Mouse (Mus musculus) CD4-positive, CD25-positive, alpha-beta regulatory T cell, adult 9 weeks (primary cell): ENCODE results near the gene Gm21983. TPM values are rescaled to one million over a fixed set of nuclear protein-coding genes. Genes with fewer than 3 reads are reported as not detected.

Source experiments
- polyA plus RNA-seq: library from polyadenylated mRNA; unstranded; fragments of 100-300 nt; shearing (Covaris generic); gene quantifications from one replicate; pipeline ENCODE4 v1.2.1, GENCODE M21; 2017

The Gm21983 gene
- 0.52 TPM for polyA plus RNA-seq

DNA sequence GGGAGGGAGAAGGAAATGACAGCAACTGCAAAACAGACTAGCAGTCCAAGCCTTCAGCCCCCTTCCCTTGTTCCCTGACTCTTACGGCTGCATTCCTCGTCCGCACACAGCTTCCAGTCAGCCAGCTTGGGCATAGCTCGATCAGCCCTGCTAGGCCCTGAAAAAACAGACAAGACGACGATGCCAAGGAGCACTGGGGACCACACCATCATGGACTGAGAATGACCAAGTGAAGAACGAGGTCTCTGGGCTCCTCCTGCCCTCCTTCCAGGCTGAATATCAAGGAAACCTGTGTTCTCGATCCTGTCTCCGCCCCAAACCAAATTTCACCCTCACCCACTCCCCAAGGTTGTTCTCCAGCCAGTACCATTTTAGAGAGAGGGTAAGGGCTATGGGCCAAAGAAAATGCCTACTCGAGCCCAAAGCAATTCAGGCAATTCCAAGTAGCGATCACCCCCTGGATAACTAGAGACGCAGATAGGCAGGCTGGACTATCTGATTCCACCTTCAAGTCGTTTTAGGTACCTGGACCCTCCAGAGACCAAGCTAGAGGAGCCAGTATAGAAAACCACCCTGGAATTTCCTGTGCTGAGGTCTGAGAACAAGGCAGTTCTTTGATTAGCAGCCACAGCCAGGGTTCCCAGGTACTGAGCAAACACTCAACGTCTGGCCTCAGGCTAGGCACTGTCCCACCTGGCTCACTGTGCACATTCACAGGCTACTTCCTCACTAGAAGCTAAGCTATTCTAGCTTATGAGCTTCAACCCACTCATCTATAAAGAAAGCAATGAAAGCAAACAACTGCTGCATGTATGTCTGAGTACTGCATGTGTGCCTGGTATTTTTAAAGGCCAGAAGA is at the start of gene Gm21983, which contains the start of gene Mia:
Gene Gm21983, minus strand, starts transcription at position 250 of the 859 bp plus-strand sequence.
Gene Mia, minus strand, starts transcription at position 321 of the 859 bp plus-strand sequence.

GRCm38 (mm10) chr7:27228281-27228821 is 47.5 kb upstream of the Gm21983 start, which contains the start of gene Itpkc:
Itpkc (minus strand) TSS chr7:27228661.

DNA sequence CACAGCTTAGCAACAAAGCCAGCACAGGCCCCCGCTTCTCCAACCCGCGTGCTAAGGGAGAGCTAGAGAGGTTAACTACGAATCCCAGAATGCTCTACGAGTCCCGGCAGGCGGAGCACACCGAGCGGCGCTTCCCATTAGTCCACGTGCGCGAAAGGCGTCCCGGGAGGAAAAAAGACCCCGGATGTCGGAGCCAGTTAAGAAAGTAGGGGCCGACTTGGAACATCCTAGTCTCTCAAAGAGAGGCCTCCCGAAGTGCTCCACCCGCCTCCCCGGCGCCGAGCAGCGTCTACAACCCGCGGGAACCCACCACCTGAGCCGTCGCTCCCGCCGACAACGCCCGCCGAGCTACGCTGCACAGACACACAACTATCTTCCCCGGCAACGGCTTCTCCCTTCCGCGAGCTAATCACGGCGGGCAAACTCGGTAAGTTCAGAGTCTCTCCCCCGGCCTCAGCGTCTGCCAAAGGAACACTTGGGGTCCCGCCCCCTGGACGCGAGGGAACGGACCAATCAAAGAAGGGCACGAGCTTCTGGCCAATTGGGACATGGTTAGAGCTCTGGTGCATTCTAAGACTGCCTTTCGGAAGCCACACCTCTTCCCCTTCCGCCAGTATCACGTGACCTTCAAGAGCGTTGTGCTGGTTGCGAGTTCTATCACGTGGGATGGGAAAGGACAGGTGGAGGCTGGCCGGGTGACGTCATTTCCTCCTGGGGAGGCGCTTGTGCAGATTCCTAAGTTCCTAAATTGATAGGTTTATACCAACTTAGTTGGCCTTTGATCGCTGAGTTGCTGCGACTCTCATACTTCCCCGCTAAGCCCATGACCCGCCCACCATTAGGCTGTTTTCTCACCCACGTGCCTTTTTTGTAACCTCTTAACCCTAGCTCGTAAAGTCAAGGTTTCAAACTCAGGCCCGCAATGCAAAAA is 15.1 kb upstream of the Gm21983 start, which contains the start of the genes BC024978 and Snrpa:
Gene BC024978, plus strand, starts transcription at position 101 of the 931 bp plus-strand sequence.
Gene Snrpa, minus strand, starts transcription at position 591 of the 931 bp plus-strand sequence.

DNA sequence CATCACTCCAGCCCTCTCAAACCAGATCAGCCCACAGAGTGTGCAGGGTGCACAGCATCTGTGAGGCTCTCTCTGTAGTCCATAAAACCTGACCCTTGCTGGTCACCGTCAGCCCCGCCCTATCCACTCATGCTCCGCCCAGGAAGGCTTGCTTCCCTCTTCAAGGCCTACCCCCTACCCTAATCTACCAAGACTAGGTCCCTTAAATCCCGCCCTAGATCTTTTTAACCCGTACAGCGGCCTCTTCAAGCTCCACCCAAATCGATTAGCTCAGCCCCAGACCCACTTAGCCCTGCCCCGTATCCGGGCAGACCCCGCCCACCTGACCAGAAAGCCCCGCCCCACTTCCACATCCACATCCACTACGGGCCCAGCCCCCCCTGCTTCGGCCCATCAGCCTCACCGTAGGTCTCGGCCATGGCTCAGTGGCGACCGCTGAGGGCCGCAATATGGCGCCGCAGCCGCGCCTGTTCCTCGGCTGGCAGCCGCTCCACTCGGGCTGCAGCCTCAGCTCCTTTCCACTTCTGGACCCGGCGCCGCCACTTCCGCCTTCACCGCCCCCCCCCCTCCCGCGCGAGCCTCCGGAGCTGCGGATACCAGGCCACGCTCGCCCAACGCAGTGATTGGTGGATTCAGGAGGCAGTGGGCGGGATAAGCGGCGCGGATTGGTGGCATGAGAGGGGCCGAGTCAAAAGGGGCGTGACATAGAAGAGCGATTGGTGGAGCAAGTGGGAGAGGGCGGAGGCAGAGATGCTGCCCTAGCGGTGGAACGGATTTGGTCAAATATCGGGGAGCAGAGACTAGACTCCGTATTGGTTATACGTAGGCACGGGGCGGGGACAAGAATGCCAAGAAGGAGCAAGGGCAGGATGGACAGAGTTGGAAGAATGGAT is 2.3 kb downstream of the Gm21983 start, which contains the start of gene Rab4b:
Gene Rab4b, minus strand, starts transcription at position 573 of the 893 bp plus-strand sequence.

GRCm38 (mm10) chr7:27166614-27167474 is 14.0 kb downstream of the Gm21983 start, which contains the start of gene Egln2:
Egln2 (minus strand) TSS chr7:27166802.

DNA sequence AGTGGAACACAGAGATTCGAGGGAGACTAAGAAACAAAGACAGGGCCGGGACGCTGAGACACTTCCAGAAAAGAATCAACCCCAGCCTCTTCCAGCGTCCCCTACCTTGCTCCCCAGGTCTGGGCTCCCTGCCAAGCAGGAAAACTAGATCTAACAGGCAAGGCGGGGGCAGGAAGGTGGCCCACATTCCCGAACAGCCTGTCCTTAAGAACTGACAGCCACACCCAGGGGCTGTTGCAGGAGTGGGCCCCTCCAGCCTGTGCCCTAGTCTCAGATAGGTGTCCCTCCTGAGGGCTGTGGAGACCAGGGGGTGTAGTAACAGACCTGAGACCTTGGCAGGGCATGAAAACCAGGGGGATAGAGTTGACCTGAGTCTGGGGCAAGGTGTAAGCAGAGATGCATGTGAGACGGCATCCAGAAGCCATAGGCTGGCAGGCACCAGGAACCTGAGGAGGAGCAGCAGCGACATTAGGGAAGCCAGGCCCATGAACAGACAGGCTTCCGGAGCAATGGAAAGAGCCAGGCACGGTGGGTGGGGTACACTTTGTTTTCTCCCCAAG is 27.6 kb downstream of the Gm21983 start, which contains the start of gene Cyp2t4:
Gene Cyp2t4, plus strand, starts transcription at position 510 of the 560 bp plus-strand sequence.

GRCm38 (mm10) chr7:27119676-27120075 is 61.2 kb downstream of the Gm21983 start, which contains the start of gene Cyp2f2:
Cyp2f2 (plus strand) TSS chr7:27119909.

Other genes starting within 250 kb of the Gm21983 start
- not detected for gene Cyp2a22, start 241.7 kb downstream of the Gm21983 start, polyA plus RNA-seq
- not detected for gene Cyp2a12, start 152.0 kb downstream of the Gm21983 start, polyA plus RNA-seq
- gene Cyp2f2, start 61.2 kb downstream of the Gm21983 start, polyA plus RNA-seq, result not detected
- not detected for gene Cyp2t4, start 27.4 kb downstream of the Gm21983 start, polyA plus RNA-seq
- 82.5 TPM for gene Egln2, start 14.3 kb downstream of the Gm21983 start, polyA plus RNA-seq
- 171 TPM for gene Rab4b, start 2.2 kb downstream of the Gm21983 start, polyA plus RNA-seq
- not detected for gene Mia, start 71 bp upstream of the Gm21983 start, polyA plus RNA-seq
- 1.8 TPM for gene BC024978, start 14.7 kb upstream of the Gm21983 start, polyA plus RNA-seq
- gene Snrpa, start 15.2 kb upstream of the Gm21983 start, polyA plus RNA-seq, result 118 TPM
- 3.1 TPM for gene Itpkc, start 47.6 kb upstream of the Gm21983 start, polyA plus RNA-seq
- 29.0 TPM for gene Coq8b, start 51.9 kb upstream of the Gm21983 start, polyA plus RNA-seq
- 0.29 TPM for gene Numbl, start 77.3 kb upstream of the Gm21983 start, polyA plus RNA-seq
- gene Ltbp4, start 156.6 kb upstream of the Gm21983 start, polyA plus RNA-seq, result 0.55 TPM
- gene Shkbp1, start 174.9 kb upstream of the Gm21983 start, polyA plus RNA-seq, result 101 TPM
- 1.2 TPM for gene Gm20479, start 176.3 kb upstream of the Gm21983 start, polyA plus RNA-seq